Mouse (Mus musculus) C2C12 (cell line): ENCODE results near the gene Coro1b.

ENCODE experiments used
- CEBPB ChIP-seq: IDR thresholded peaks from one replicate; pipeline ENCODE4 v1.6.1; 2011; ENCODE audit warnings: low read depth, mild to moderate bottlenecking, control low read depth, moderate library complexity
- CTCF ChIP-seq: IDR thresholded peaks from one replicate; pipeline ENCODE4 v1.5.1; 2011; ENCODE audit not compliant: control insufficient read depth, insufficient read depth, insufficient read length
- MAX ChIP-seq: IDR thresholded peaks from one replicate; pipeline ENCODE4 v1.6.1; 2011; ENCODE audit warnings: mild to moderate bottlenecking, control low read depth

DNA sequence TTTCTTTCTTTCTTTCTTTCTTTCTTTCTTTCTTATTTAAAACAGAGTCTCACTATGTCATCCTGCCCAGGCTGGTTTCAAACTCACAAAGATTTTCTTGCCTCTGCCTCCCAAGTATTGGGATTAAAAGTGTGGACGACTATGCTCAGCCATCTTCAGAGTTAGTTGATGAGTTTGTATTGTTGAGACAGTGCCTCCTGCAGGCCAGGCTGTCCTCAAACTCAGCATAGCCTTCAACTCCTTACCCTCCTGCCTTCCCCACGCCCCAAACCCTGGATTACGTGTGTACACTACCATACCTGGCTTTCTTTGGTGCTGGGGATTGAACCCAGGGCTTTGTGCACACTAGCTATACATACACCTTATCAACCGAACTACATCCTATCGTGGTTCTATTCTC lies 12.0 kb upstream of the Coro1b start:
- TF ChIP-seq CTCF (no peak), CEBPB (no peak), MAX (no peak)
